Comparison of ENCODE assay signal across 9 mouse cellular contexts in the genomic region with DNA sequence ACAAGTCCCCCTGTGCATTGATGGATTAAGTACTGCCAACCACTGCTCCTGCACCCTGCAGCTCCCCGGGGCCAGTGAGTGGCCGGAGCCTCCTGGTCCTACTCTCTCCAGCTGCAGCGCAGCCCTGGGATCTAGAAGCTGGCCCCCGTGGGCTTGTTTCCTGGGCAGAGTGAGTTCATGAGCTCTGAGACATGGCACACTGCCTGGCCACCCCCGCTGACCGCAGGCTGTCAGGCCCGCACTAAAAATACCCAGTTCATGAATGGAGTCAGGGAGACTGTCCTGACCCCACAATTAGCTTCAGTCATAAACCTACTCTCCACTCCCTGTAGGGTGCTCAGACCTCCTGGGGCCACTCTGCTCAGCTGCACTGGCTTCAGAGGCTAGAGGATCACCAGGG.
DNase-seq lines count a peak whose midpoint lies in the region; ATAC-seq and TF ChIP-seq lines count a peak whose summit lies in the region.
"Had no signal": no experiment of that assay in that cellular context is flagged by ENCODE, and none has a peak within 500 bp of the region (broad histone marks: within the 10 kb centered on the region; RNA-seq: fewer than 3 reads in every experiment).

No protein-coding gene starts in this region.

- H3K27ac ChIP-seq in gastrocnemius, adult 2 months, result peak overlapping the region; percentile 63
- H3K27ac ChIP-seq in embryonic facial prominence, embryonic 15.5 days (replicated peaks), result peak overlapping the region; percentile 59
- no peak overlapping the region for H3K27ac ChIP-seq in forebrain, embryonic 13.5 days
- H3K27ac ChIP-seq: liver, embryonic 13.5 days had no signal

- no peak for ATAC-seq in embryonic facial prominence, embryonic 15.5 days (ENCODE audit: insufficient number of reproducible peaks, low FRiP score, low TSS enrichment, low read depth)
- ATAC-seq in forebrain, embryonic 13.5 days, result no peak

- H3K4me3 ChIP-seq in gastrocnemius, adult 2 months, result peak overlapping the region; percentile 0; the same call in 1 of the 2 replicates
- peak overlapping the region; percentile 61 for H3K4me3 ChIP-seq in E14TG2a.4 (replicated peaks; ENCODE audit: low read length)
- H3K4me3 ChIP-seq in embryonic facial prominence, embryonic 15.5 days (replicated peaks), result no peak overlapping the region
- no peak overlapping the region for H3K4me3 ChIP-seq in forebrain, embryonic 13.5 days
- H3K4me3 ChIP-seq: liver, embryonic 13.5 days had no signal

- H3K27me3 ChIP-seq in E14TG2a.4 (ENCODE audit: insufficient read depth, low read length), result peaks cover 24% of the 10 kb centered on the region
- H3K27me3 ChIP-seq in embryonic facial prominence, embryonic 15.5 days, result no peaks in the 10 kb centered on the region
- H3K27me3 ChIP-seq in forebrain, embryonic 13.5 days, result no peaks in the 10 kb centered on the region
- H3K27me3 ChIP-seq: liver, embryonic 13.5 days had no signal

- H3K9me3 ChIP-seq in E14TG2a.4 (ENCODE audit: low read length), result no peaks in the 10 kb centered on the region
- no peaks in the 10 kb centered on the region for H3K9me3 ChIP-seq in embryonic facial prominence, embryonic 15.5 days (replicated peaks)
- no peaks in the 10 kb centered on the region for H3K9me3 ChIP-seq in forebrain, embryonic 13.5 days (replicated peaks)
- H3K9me3 ChIP-seq: liver, embryonic 13.5 days had no signal

- H3K4me1 ChIP-seq in E14TG2a.4 (replicated peaks; ENCODE audit: low read depth, low read length), result peaks cover 24% of the 10 kb centered on the region
- H3K4me1 ChIP-seq in embryonic facial prominence, embryonic 15.5 days, result peaks cover 69% of the 10 kb centered on the region
- peaks cover 25% of the 10 kb centered on the region for H3K4me1 ChIP-seq in forebrain, embryonic 13.5 days

- intact Hi-C loops in gastrocnemius, adult 2 months (cut with DNase I), result loop anchor here (2.0 kb wide), 1 partner anchor 24 kb away; no protein-coding TSS in a partner anchor
- intact Hi-C loops in left cerebral cortex, postnatal 36 days (cut with DNase I), result no loop called here

- no peak for TF ChIP-seq CTCF in gastrocnemius, adult 2 months (IDR thresholded peaks at IDR 0.05)
- TF ChIP-seq CTCF in E14TG2a.4 (conservative IDR thresholded peaks at IDR 0.05; ENCODE audit: low read length), result no peak

- H3K36me3 ChIP-seq in E14TG2a.4 (ENCODE audit: insufficient read depth, low read length), result no peaks in the 10 kb centered on the region
- no peaks in the 10 kb centered on the region for H3K36me3 ChIP-seq in embryonic facial prominence, embryonic 15.5 days
- H3K36me3 ChIP-seq in forebrain, embryonic 13.5 days (ENCODE audit: poor library complexity, severe bottlenecking), result no peaks in the 10 kb centered on the region
- H3K36me3 ChIP-seq: liver, embryonic 13.5 days had no signal

- no peak overlapping the region for H3K9ac ChIP-seq in embryonic facial prominence, embryonic 15.5 days
- H3K9ac ChIP-seq in forebrain, embryonic 13.5 days, result no peak overlapping the region
- H3K9ac ChIP-seq: liver, embryonic 13.5 days had no signal

- no peak overlapping the region for H3K4me2 ChIP-seq in embryonic facial prominence, embryonic 15.5 days (replicated peaks)
- no peak overlapping the region for H3K4me2 ChIP-seq in forebrain, embryonic 13.5 days
- H3K4me2 ChIP-seq: liver, embryonic 13.5 days had no signal

- WGBS in embryonic facial prominence, embryonic 15.5 days, result 69% methylated on average over 7 of the region's 7 CpGs
- WGBS in forebrain, embryonic 13.5 days, result 72% methylated on average over 7 of the region's 7 CpGs

- peak; percentile 80 for DNase-seq in gastrocnemius, adult 2 months
- DNase-seq in gastrocnemius, adult 18-20 months (ENCODE audit: low spot score), result no peak
- peak; percentile 60 for DNase-seq in kidney, postnatal 10 days
- no peak for DNase-seq in left cerebral cortex, postnatal 36 days (ENCODE audit: low spot score in 2 of 2)
- DNase-seq in spleen, adult 12 weeks (ENCODE audit: low spot score), result no peak
- DNase-seq: liver, embryonic 13.5 days had no signal

Comparison
In these comparisons a context has a peak if more than half of its experiments do, and no peak if none do; other contexts are left out.
1. DNase-seq: peak in gastrocnemius, adult 2 months (single experiment) and kidney, postnatal 10 days (single experiment); none in gastrocnemius, adult 18-20 months (single experiment), left cerebral cortex, postnatal 36 days (0 of 2) and spleen, adult 12 weeks (single experiment).
2. H3K4me3 ChIP-seq: peak in gastrocnemius, adult 2 months (single experiment) and E14TG2a.4 (single experiment); none in embryonic facial prominence, embryonic 15.5 days (single experiment) and forebrain, embryonic 13.5 days (single experiment).